Mouse (Mus musculus) forebrain, embryonic 10.5 days (tissue): ENCODE measurements around the gene Tmem26. TPM values are rescaled to one million over a fixed set of nuclear protein-coding genes. Genes with fewer than 3 reads are reported as not detected.

Experiments
- polyA plus RNA-seq: library from polyadenylated mRNA; unstranded; fragments of >200 nt; fragmentation: Nextera tagmentation; extraction: Ambion mirVana; gene quantifications from 2 replicates; pipeline ENCODE4 v1.2.1, GENCODE M21; 2016

Tmem26 gene
- polyA plus RNA-seq, 1 experiment from 2014 or later, result 3.2 TPM

Other genes with a start within 250 kb of the Tmem26 start
- not detected in 2 replicates for gene Cabcoco1, start 181.8 kb upstream of the Tmem26 start, polyA plus RNA-seq